In the genomic region with DNA sequence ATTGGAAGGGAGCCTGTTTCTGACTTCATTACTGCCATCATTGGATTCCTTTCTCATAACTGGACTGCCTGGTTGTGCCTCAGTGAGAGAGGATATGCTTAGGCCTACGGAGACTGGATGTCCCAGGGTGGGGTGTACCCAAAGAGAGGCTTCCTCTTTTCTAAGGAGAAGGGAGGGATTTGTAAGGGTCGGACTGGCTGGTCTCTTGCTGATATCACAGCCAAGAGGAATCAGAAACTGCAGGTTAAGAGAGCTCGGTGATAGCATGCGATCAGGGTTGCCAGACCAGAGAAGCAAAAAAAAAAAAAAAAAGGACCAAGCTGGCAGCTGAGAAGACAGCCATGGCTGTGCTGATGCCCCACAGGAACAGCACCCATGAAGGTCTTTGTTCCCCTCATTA, we compare ENCODE assay signal across 33 mouse cellular contexts. TPM values are rescaled to one million over a fixed set of nuclear protein-coding genes. Genes with fewer than 3 reads are reported as not detected.
"Had no signal": no experiment of that assay in that cellular context is flagged by ENCODE, and none has a peak within 500 bp of the region (broad histone marks: within the 10 kb centered on the region; RNA-seq: fewer than 3 reads in every experiment).

No protein-coding gene starts in this region.

- ATAC-seq: liver, embryonic 12.5 days; liver, postnatal 0 days; lung, postnatal 0 days; midbrain, embryonic 13.5 days; midbrain, embryonic 15.5 days; midbrain, embryonic 16.5 days had no signal

- H3K4me1 ChIP-seq: limb, embryonic 12.5 days; limb, embryonic 13.5 days; limb, embryonic 15.5 days; lung, embryonic 15.5 days; midbrain, embryonic 13.5 days; neural tube, embryonic 12.5 days had no signal

- H3K27ac ChIP-seq: limb, embryonic 10.5 days; limb, embryonic 12.5 days; limb, embryonic 13.5 days; limb, embryonic 15.5 days; liver, embryonic 12.5 days; liver, embryonic 13.5 days; liver, embryonic 14.5 days; liver, embryonic 15.5 days; lung, embryonic 15.5 days; macrophage; midbrain, embryonic 10.5 days; midbrain, embryonic 12.5 days; midbrain, embryonic 13.5 days; midbrain, embryonic 15.5 days; neural tube, embryonic 12.5 days; neural tube, embryonic 13.5 days had no signal

- H3K9ac ChIP-seq: limb, embryonic 12.5 days; limb, embryonic 13.5 days; limb, embryonic 15.5 days; liver, embryonic 12.5 days; liver, embryonic 13.5 days; liver, embryonic 14.5 days; liver, embryonic 15.5 days; liver, postnatal 0 days; lung, embryonic 14.5 days; lung, embryonic 15.5 days; midbrain, embryonic 12.5 days; midbrain, embryonic 13.5 days; midbrain, embryonic 15.5 days; neural tube, embryonic 12.5 days; neural tube, embryonic 13.5 days had no signal

- H3K27me3 ChIP-seq: limb, embryonic 12.5 days; limb, embryonic 13.5 days; limb, embryonic 15.5 days; liver, embryonic 12.5 days; liver, embryonic 13.5 days; liver, embryonic 15.5 days; lung, embryonic 15.5 days; megakaryocyte, embryonic 14.5 days; midbrain, embryonic 12.5 days; midbrain, embryonic 13.5 days; midbrain, embryonic 15.5 days; neural tube, embryonic 12.5 days; neural tube, embryonic 13.5 days had no signal

- DNase-seq: left cerebral cortex, postnatal 4 days; liver, embryonic 13.5 days; liver, postnatal 0 days; lung, adult 18-20 months; lung, adult 2 months; lung, embryonic 14.5 days; lung, postnatal 10 days; lung, postnatal 14 days; lung, postnatal 36 days; lung, postnatal 4 days; midbrain, embryonic 14.5 days had no signal

- H3K4me3 ChIP-seq: limb, embryonic 10.5 days; limb, embryonic 12.5 days; limb, embryonic 13.5 days; limb, embryonic 15.5 days; liver, embryonic 12.5 days; liver, embryonic 13.5 days; liver, embryonic 15.5 days; lung, embryonic 15.5 days; megakaryocyte, embryonic 14.5 days; midbrain, embryonic 10.5 days; midbrain, embryonic 12.5 days; midbrain, embryonic 13.5 days; midbrain, embryonic 15.5 days; myocyte; neural tube, embryonic 12.5 days; neural tube, embryonic 13.5 days had no signal

- H3K9me3 ChIP-seq: liver, embryonic 13.5 days; liver, embryonic 15.5 days had no signal

- H3K4me2 ChIP-seq: limb, embryonic 12.5 days; limb, embryonic 13.5 days; limb, embryonic 15.5 days; liver, embryonic 11.5 days; liver, embryonic 12.5 days; liver, embryonic 13.5 days; liver, embryonic 15.5 days; lung, embryonic 14.5 days; lung, embryonic 15.5 days; midbrain, embryonic 11.5 days; midbrain, embryonic 12.5 days; midbrain, embryonic 13.5 days; midbrain, embryonic 15.5 days; neural tube, embryonic 12.5 days; neural tube, embryonic 13.5 days had no signal

RNA-seq across cellular contexts. Expression of a gene that starts 3.1 kb away (rescaled TPM):
- polyA plus RNA-seq: liver, adult 2 months had no signal
